Mouse (Mus musculus): ENCODE data around the gene Cmtm5.
"Not testable (repeated sequence)": the region's sequence is repeated elsewhere in the genome, so short reads cannot be mapped to it uniquely, and the experiment has no call there.

The Cmtm5 gene

DNA sequence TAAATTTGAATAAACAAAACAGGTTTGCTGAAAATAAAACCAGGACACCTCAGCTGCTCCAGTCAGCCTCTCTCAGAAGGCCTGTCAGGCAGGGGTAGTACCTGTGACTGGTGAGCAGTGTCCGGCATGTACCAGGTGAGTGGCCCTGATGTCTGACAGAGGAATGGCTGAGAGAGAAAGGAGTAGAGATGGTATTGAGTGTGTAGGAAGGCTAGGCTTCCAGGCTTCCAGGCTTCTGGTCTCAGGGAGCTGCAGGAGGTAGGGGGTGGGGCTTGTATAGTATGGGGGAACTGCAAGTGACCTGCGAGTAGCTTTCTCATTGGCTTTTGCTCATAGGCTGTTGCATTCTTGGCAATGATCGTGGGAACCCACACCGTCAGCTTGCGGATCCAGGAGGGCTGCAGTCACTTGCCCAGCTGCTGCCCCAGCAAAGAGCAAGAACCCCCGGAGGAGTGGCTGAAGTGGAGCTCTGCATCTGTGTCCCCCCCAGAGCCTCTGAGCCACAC lies 3.4 kb upstream of the Cmtm5 start, which contains the start of gene Il25:
Il25 (plus strand) TSS at position 51 of the 506 bp plus-strand sequence.
- in situ Hi-C loops (cut with MboI, MseI): no loop called here

- in situ Hi-C loops (cut with MboI, MseI): loop anchor here (5.0 kb wide), 1 partner anchor 89 kb away; no protein-coding TSS in a partner anchor
Measured at GRCm38 (mm10) chr14:54936831-54937160, 735 bp downstream of the Cmtm5 start.

DNA sequence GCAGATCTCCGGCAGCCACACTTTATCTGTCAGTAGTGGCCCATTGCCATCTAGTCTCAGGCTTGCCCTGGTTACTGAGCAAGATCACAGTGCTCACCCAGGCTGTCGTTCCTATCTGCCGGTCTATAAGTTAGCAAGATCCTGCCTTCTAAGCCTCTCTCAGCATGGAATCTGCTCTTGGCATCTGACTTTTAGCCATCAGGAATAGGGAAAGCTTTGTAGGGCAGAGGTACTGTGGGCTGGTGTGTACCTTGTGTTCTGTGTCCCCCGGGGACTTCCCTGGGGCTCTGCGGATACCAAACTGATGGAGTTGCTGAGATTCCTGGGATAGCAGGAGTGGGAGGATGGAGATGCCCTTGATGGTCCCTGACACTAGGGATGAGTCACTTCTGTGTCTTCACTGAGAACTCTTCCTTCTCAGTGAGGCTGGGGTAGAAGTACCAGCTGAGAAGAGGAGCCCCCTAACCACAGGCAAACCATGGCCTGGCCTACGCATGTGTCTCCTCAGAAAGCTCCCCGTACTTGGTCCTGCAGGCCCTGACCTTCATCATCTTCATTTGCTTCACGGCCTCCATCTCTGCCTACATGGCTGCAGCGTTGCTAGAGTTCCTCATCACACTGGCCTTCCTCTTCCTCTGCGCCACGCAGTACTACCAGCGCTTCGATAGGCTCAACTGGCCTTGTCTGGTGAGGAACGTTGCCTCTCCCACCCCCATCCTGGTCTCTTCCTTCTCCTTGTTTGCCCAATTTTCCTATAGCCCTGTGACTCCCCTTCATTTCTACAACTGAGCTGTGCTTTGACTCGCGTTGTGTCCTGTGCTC lies 1.5 kb downstream of the Cmtm5 start:
- in situ Hi-C loops (cut with MboI, MseI): loop anchor here (5.0 kb wide), 1 partner anchor 90 kb away; no protein-coding TSS in a partner anchor

- in situ Hi-C loops (cut with MboI, MseI): loop anchor here (5.0 kb wide), 1 partner anchor 91 kb away; no protein-coding TSS in a partner anchor
Measured at GRCm38 (mm10) chr14:54938431-54939219, 2.6 kb downstream of the Cmtm5 start.

DNA sequence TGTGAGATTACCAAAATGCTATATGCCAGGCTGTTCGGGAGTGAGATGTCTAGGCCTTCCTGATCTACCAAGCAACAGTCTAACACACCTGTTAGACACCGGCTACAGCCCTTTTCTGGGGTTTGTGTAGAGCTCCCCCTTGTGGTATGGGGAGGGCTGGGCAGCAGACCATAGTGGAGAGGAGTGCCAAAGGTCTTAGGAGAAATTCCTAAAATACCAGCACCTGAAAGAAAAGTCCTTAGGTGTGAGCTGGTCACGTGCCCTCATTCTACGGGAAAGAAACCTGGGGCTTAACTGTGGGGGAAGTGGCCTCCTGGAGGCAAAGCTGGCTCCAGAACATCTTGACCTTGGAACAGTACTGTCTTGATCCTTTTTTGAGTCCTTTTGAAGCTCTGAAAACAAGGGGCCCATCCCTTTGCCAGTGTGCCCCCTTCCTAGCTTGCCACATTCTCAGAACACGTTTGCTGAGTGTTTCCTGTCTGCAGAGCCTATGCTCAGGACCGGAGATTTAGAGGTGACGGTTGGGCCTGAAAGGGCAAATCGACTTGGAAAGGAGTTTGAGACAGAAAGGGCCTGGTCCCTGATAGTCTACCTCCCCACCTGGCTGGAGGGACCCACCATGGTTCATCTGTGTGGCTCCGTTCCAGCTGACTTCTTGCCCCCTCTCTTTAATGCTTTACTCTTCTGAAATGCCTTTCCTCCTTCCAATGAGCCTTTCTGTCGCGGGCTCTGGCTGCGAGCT lies 3.5 kb downstream of the Cmtm5 start:
- in situ Hi-C loops (cut with MboI, MseI): loop anchor here (5.0 kb wide), 1 partner anchor 92 kb away; no protein-coding TSS in a partner anchor

DNA sequence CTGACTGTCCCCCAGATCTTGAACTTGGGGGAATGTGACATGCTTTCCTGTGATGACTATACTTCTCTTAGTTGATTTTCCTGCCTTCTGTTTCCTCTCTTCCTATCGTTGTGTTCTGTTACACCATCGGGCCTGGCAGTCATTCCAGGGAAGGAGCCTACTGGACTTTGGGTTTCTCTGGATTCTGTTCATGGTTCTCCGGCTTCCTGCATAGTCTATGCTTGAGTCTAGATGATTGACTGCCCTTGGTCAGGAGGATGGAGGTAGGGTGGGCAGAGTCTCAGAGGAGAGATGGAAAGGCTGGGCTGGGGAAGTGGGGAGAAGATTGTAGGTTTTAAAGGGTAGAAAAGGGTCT lies 4.1 kb downstream of the Cmtm5 start:
- in situ Hi-C loops (cut with MboI, MseI): no loop called here

- in situ Hi-C loops (cut with MboI, MseI): no loop called here
Measured at GRCm38 (mm10) chr14:54941024-54941978, 5.2 kb downstream of the Cmtm5 start.

GRCm38 (mm10) chr14:54942479-54942878 lies 6.4 kb downstream of the Cmtm5 start:
- in situ Hi-C loops (cut with MboI, MseI): no loop called here

DNA sequence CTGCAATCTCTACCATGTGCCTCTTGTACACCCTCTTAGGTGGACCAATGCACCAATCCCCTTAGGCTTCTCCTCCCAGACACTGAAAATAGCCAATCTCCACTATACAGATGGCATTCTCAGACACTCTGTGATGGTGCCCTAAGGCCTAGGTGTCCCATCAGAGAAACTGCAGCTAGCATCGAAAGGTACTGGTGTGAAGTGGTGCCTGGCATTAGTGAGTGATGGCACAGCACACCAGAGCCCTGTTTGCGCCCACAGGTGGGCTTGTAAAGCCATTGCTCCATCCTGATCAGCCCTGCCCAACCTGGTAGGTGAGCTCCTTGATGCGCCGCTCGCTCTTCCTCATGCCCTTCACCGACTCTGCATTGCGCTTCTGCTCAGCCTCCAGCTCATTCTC lies 7.9 kb downstream of the Cmtm5 start:
- in situ Hi-C loops (cut with MboI, MseI): no loop called here

GRCm38 (mm10) chr14:54944939-54945338 lies 8.9 kb downstream of the Cmtm5 start:
- in situ Hi-C loops (cut with MboI, MseI): no loop called here

GRCm38 (mm10) chr14:54945975-54946704 lies 10.1 kb downstream of the Cmtm5 start:
- in situ Hi-C loops (cut with MboI, MseI): no loop called here

DNA sequence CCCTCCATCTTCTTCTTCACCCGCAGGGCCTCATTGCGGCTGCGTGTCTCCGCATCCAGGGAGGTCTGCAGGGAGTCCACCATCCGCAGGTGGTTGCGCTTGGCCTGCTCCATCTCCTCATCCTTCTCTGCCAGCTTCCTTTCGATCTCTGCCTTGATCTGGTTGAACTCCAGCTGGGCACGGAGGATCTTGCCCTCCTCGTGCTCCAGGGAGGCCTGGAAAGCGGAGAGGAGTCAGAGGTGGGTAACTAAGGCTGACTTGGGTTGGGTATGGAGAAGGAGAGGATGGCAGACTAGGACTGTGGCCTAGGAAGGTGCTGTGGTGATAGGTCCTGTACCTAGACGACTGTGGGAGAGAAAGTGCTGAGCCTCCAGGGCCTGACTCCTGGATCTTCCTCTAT lies 10.9 kb downstream of the Cmtm5 start:
- in situ Hi-C loops (cut with MboI, MseI): not testable (repeated sequence)

DNA sequence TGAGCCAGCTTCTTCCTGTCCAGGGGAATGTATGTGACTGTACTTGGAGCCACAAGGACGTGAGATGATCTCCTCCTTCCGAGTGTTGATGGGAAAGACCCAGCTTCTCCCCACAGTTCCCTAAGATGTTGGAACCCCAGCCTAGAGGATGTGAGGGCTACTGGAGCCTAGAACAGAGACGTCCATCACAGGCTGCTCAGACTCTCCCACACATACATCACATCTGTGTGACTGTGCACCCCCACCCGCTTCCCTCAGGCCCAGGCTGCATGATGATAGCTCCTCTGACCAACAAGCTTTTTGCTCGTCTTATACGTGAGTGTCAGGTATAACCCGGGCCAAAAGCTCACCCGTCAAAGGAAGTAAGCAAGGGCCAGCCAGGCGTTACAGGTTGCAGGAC lies 12.7 kb downstream of the Cmtm5 start:
- in situ Hi-C loops (cut with MboI, MseI): no loop called here

DNA sequence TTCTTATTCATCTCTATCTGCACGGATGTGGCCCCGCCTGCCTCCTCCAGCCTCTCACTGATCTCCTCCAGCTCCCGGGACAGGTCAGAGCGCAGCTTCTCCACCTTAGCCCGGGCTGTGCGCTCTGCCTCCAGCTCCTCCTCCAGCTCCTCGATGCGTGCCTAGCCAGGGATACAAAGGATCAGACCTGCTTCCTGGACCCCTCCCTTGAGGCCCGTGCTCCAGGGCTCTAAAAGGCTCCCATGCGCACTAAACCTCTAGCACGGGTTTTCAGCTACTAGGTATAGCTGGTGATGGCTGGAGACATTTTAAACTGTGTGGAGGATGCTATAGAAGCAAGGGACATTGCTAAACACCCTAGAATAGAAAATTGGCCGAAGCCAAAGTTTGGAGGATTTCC lies 14.4 kb downstream of the Cmtm5 start:
- in situ Hi-C loops (cut with MboI, MseI): no loop called here

DNA sequence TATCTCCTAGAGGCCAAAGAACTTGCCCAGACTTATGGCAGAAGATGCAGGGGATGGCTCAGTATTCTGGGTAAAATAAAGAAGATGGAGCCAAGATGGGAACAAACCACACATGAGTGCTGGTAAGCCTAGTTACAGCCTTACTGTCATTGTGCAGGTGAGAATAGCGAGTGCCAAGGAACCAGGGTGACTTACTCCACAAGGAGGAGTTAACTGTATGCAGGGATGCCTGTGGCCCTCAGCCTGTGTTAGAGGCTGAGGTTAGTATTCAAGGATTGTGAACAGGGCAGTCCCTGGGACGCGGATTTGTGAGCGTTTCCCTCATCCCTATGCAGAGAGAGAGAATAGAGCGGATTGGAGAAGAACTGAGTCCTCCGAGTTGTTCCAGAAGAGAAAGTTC lies 15.5 kb downstream of the Cmtm5 start:
- in situ Hi-C loops (cut with MboI, MseI): no loop called here

DNA sequence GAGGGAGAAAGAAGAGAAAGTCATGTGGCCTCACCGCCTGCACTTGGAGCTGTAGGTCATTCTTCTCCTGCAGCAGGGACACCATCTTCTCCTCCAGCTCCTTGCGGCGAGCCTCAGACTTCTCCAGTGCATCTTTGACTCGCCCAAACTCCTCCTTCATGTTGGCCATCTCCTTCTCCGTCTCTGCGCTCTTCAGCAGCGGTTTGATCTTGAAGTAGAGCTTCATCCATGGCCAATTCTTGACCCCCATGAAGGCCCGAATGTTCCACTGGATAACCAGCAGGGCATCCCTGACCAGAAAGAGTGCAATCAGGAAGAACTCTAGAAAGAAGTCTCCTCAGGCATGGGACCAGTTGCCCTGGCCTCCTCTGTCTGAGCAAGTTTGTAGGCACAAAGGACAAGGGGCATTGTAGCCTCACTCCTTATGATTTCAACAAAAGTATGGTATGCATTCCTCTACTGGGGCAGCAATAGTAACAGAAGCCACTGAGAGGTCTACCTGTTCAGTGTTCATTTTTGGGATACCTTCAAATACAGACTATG lies 17.7 kb downstream of the Cmtm5 start:
- in situ Hi-C loops (cut with MboI, MseI): no loop called here

- in situ Hi-C loops (cut with MboI, MseI): no loop called here
Measured at GRCm38 (mm10) chr14:54954474-54954873, 18.4 kb downstream of the Cmtm5 start.

GRCm38 (mm10) chr14:54955481-54955880 lies 19.4 kb downstream of the Cmtm5 start:
- in situ Hi-C loops (cut with MboI, MseI): no loop called here

GRCm38 (mm10) chr14:54956533-54956932 lies 20.5 kb downstream of the Cmtm5 start:
- in situ Hi-C loops (cut with MboI, MseI): no loop called here

- in situ Hi-C loops (cut with MboI, MseI): no loop called here
Measured at GRCm38 (mm10) chr14:54958503-54958902, 22.4 kb downstream of the Cmtm5 start.
